Mouse (Mus musculus): ENCODE measurements around the gene Gpc3.

DNA sequence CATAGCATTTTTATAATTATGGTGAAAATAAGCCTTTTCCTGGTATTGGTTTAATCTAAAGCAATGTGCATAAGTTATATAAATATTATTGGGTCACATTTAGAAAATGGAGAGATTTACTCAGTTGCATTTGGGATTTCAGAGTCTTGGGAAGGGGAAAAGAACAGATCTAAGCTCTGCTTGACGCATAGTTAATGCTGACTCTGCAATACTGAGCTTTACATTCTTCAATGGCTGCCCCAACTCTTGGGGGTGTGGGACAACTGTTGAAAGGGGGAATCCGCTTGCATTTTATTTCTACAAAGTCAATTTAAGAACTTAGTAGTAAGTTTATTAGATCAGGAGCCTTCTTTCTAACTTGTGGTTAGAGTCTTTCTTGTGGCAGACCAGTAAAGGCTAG lies 28.4 kb upstream of the Gpc3 start:
- TF ChIP-seq CTCF (IDR thresholded peaks at IDR 0.05; ENCODE audit: borderline replicate concordance, control insufficient read depth, extremely low read depth, insufficient read depth, low read length, poor library complexity) = no peak
- no peak for TF ChIP-seq POLR2A (IDR thresholded peaks at IDR 0.05; ENCODE audit: control insufficient read depth, extremely low read depth, insufficient read depth, low read length, poor library complexity)
